Mouse (Mus musculus) 3134 (cell line): Measurements from ENCODE around the gene Chchd3.

Experiments used
- DNase-seq: peaks from one replicate; pipeline ENCODE4 v3.0.0-alpha.2; 2011; ENCODE audit warnings: low spot score; ENCODE audit not compliant: insufficient read length; ENCODE audit errors: extremely low read depth

Gene Chchd3

GRCm38 (mm10) chr6:33059735-33060576, at the start of gene Chchd3:
TSS of gene Chchd3 (minus strand) at chr6:33060260.
- DNase-seq = peak; percentile 87

- DNase-seq = no peak
These were observed 44.6 kb upstream of the Chchd3 start for GRCm38 (mm10) chr6:33104661-33105060.

GRCm38 (mm10) chr6:33098903-33099302, 38.8 kb upstream of the Chchd3 start:
- DNase-seq = no peak

GRCm38 (mm10) chr6:33094671-33095233, 34.7 kb upstream of the Chchd3 start:
- no peak for DNase-seq

GRCm38 (mm10) chr6:33080186-33080585, 20.1 kb upstream of the Chchd3 start:
- no peak for DNase-seq

- no peak for DNase-seq
These were observed 18.3 kb upstream of the Chchd3 start for GRCm38 (mm10) chr6:33078260-33078936.

- DNase-seq = no peak
These were observed 6.4 kb upstream of the Chchd3 start for GRCm38 (mm10) chr6:33066462-33066861.

- DNase-seq = no peak
These were observed 784 bp downstream of the Chchd3 start for GRCm38 (mm10) chr6:33059276-33059675.

- DNase-seq = no peak
These were observed 3.7 kb downstream of the Chchd3 start for GRCm38 (mm10) chr6:33056392-33056791.

GRCm38 (mm10) chr6:33055663-33056062, 4.4 kb downstream of the Chchd3 start:
- no peak for DNase-seq

- no peak for DNase-seq
These were observed 5.1 kb downstream of the Chchd3 start for GRCm38 (mm10) chr6:33054946-33055345.

- DNase-seq = no peak
These were observed 8.4 kb downstream of the Chchd3 start for GRCm38 (mm10) chr6:33051642-33052041.

- no peak for DNase-seq
These were observed 10.2 kb downstream of the Chchd3 start for GRCm38 (mm10) chr6:33049705-33050420.

- DNase-seq = no peak
These were observed 16.6 kb downstream of the Chchd3 start for GRCm38 (mm10) chr6:33043480-33043879.

- no peak for DNase-seq
These were observed 17.2 kb downstream of the Chchd3 start for GRCm38 (mm10) chr6:33042880-33043279.

- no peak for DNase-seq
These were observed 18.1 kb downstream of the Chchd3 start for GRCm38 (mm10) chr6:33041978-33042377.

- DNase-seq = no peak
These were observed 19.5 kb downstream of the Chchd3 start for GRCm38 (mm10) chr6:33040360-33041090.

- DNase-seq = no peak
These were observed 27.5 kb downstream of the Chchd3 start for GRCm38 (mm10) chr6:33032543-33032942.

- DNase-seq = no peak
These were observed 28.4 kb downstream of the Chchd3 start for GRCm38 (mm10) chr6:33031631-33032030.

- no peak for DNase-seq
These were observed 31.8 kb downstream of the Chchd3 start for GRCm38 (mm10) chr6:33028296-33028695.
